In the genomic region with DNA sequence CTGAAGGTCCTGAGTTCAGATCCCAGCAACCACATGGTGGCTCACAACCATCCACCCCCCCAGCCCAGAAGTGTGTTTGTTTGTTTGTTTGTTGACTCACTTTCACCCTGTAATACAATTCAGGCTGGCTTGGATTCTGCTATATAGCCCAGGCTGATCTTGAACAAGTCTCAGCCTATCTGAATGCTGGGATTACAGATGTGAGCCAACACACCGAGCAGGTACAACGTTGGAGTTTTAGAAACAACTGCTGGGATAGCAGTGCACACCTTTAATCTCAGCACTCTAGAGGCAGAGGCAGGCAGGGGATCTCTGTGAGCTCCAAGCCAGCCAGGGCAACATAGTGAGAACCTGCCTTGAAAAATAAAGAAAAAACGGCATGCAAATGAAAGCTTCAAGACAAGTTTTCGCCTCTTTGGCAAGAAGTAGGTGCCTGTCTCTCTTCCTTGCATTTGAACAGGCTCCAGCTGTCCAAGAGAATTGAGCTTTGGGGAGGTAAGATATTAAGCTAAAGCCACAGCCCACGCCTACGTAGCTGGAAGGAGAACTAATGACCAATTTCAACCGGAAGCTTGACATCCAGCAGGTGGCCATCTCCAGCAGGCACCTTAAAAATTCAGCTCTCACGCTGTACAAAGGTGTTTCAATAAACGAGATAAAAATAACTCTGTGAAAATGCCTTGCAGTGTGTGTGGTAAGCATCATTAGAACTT, we compare ENCODE assay signal across 9 mouse cellular contexts. TPM values are rescaled to one million over a fixed set of nuclear protein-coding genes. Genes with fewer than 3 reads are reported as not detected.
DNase-seq lines count a peak whose midpoint lies in the region; ATAC-seq and TF ChIP-seq lines count a peak whose summit lies in the region.
"Had no signal": no experiment of that assay in that cellular context is flagged by ENCODE, and none has a peak within 500 bp of the region (broad histone marks: within the 10 kb centered on the region; RNA-seq: fewer than 3 reads in every experiment).

No protein-coding gene starts in this region.

- H3K4me1 ChIP-seq in embryonic facial prominence, embryonic 15.5 days: peaks cover 31% of the 10 kb centered on the region
- peaks cover 39% of the 10 kb centered on the region for H3K4me1 ChIP-seq in midbrain, embryonic 12.5 days

- peak overlapping the region; percentile 93 for H3K4me2 ChIP-seq in embryonic facial prominence, embryonic 15.5 days (replicated peaks)
- H3K4me2 ChIP-seq in midbrain, embryonic 12.5 days (replicated peaks): peak overlapping the region; percentile 93

- peak overlapping the region; percentile 99 for H3K27ac ChIP-seq in layer of hippocampus, adult 2 months
- no peak overlapping the region for H3K27ac ChIP-seq in embryonic facial prominence, embryonic 15.5 days (replicated peaks)
- H3K27ac ChIP-seq in midbrain, embryonic 12.5 days (replicated peaks): peak overlapping the region; percentile 71; the same call in 1 of the 2 replicates

- H3K4me3 ChIP-seq in layer of hippocampus, adult 2 months: peak overlapping the region; percentile 92
- H3K4me3 ChIP-seq in embryonic facial prominence, embryonic 15.5 days (replicated peaks): peak overlapping the region; percentile 62
- H3K4me3 ChIP-seq in midbrain, embryonic 12.5 days: peak overlapping the region; percentile 54

- no peaks in the 10 kb centered on the region for H3K36me3 ChIP-seq in embryonic facial prominence, embryonic 15.5 days
- H3K36me3 ChIP-seq in midbrain, embryonic 12.5 days: no peaks in the 10 kb centered on the region

- 9% methylated on average over 9 of the region's 9 CpGs for WGBS in embryonic facial prominence, embryonic 15.5 days
- WGBS in midbrain, embryonic 12.5 days: 13% methylated on average over 9 of the region's 9 CpGs

- peak; percentile 55 for TF ChIP-seq CTCF in layer of hippocampus, adult 2 months (conservative IDR thresholded peaks at IDR 0.05)

- no peak for ATAC-seq in embryonic facial prominence, embryonic 15.5 days (ENCODE audit: insufficient number of reproducible peaks, low FRiP score, low TSS enrichment, low read depth)
- ATAC-seq in midbrain, embryonic 12.5 days (ENCODE audit: low FRiP score, low read depth): no peak

- H3K9me3 ChIP-seq in embryonic facial prominence, embryonic 15.5 days (replicated peaks): no peaks in the 10 kb centered on the region
- no peaks in the 10 kb centered on the region for H3K9me3 ChIP-seq in midbrain, embryonic 12.5 days

- no peak for DNase-seq in layer of hippocampus, adult 2 months (ENCODE audit: low spot score in 2 of 2)
- no peak for DNase-seq in layer of hippocampus, postnatal 10 days (ENCODE audit: low spot score in 2 of 2)
- DNase-seq in kidney, adult 18-20 months: peak; percentile 52
- no peak for DNase-seq in thymus, postnatal 0 days (ENCODE audit: low spot score)
- no peak for DNase-seq in spleen, postnatal 10 days (ENCODE audit: low spot score in 2 of 2)
- DNase-seq in spleen, adult 12 weeks (ENCODE audit: low spot score): no peak

- H3K27me3 ChIP-seq in embryonic facial prominence, embryonic 15.5 days: peaks cover 46% of the 10 kb centered on the region
- peaks cover 47% of the 10 kb centered on the region for H3K27me3 ChIP-seq in midbrain, embryonic 12.5 days

- H3K9ac ChIP-seq in embryonic facial prominence, embryonic 15.5 days: no peak overlapping the region
- peak overlapping the region; percentile 68; the same call in 1 of the 2 replicates for H3K9ac ChIP-seq in midbrain, embryonic 12.5 days (replicated peaks)

RNA-seq across cellular contexts. Expression of gene Mapt, which starts 1.0 kb away (rescaled TPM):
- 100 to 1,000 TPM; 312 to 318 TPM for total RNA-seq in layer of hippocampus, adult 2 months (2021)
- total RNA-seq in layer of hippocampus, postnatal 10 days (2021): 100 to 1,000 TPM; 506 to 549 TPM
- polyA plus RNA-seq in embryonic facial prominence, embryonic 15.5 days (2015; fragmentation: Nextera tagmentation; extraction: Ambion mirVana): 6.7 and 10.5 TPM in 2 replicates
- polyA plus RNA-seq in midbrain, embryonic 12.5 days (2016; fragmentation: Nextera tagmentation; extraction: Ambion mirVana): 169 and 176 TPM in 2 replicates
- polyA plus RNA-seq in thymus, postnatal 0 days (2015; fragmentation: Nextera tagmentation; extraction: Ambion mirVana): 0.41 and 0.61 TPM in 2 replicates

RNA-seq across cellular contexts. Expression of gene Sppl2c, which starts 44.1 kb away (rescaled TPM):
- not detected for total RNA-seq in layer of hippocampus, adult 2 months (2021)
- not detected for total RNA-seq in layer of hippocampus, postnatal 10 days (2021)
- not detected in 2 replicates for polyA plus RNA-seq in embryonic facial prominence, embryonic 15.5 days (2015; fragmentation: Nextera tagmentation; extraction: Ambion mirVana)
- polyA plus RNA-seq in midbrain, embryonic 12.5 days (2016; fragmentation: Nextera tagmentation; extraction: Ambion mirVana): not detected in 2 replicates
- polyA plus RNA-seq in thymus, postnatal 0 days (2015; fragmentation: Nextera tagmentation; extraction: Ambion mirVana): not detected in 2 replicates
- polyA plus RNA-seq: spleen, adult 2 months had no signal

Comparison
In these comparisons a context has a peak if more than half of its experiments do, and no peak if none do; other contexts are left out.
1. RNA of gene Mapt, which starts 1.0 kb away (polyA plus RNA-seq): 169 to 176 TPM in midbrain, embryonic 12.5 days; 6.7 to 10.5 TPM in embryonic facial prominence, embryonic 15.5 days and 0.41 to 0.61 TPM in thymus, postnatal 0 days; every median in the first group is over 10 times any median in the second.
2. Peak in every context shown above with its lines, with median percentiles within 50 percentile points of each other: H3K4me3 ChIP-seq.